Mouse (Mus musculus) right cerebral cortex, postnatal 14 days (tissue): ENCODE data around the gene Rab1b.

Source experiments
- DNase-seq: peaks from one replicate; pipeline ENCODE4 v3.0.0; 2022

Gene Rab1b

GRCm38 (mm10) chr19:5049325-5049724 is 57.5 kb downstream of the Rab1b start:
- DNase-seq: no peak
